Mouse (Mus musculus): ENCODE data around the gene Cebpa. TPM values are rescaled to one million over a fixed set of nuclear protein-coding genes. Genes with fewer than 3 reads are reported as not detected.

Gene Cebpa
- 39.2 and 105 TPM in 2 replicates for polyA plus RNA-seq (2012; rRNA removed)

DNA sequence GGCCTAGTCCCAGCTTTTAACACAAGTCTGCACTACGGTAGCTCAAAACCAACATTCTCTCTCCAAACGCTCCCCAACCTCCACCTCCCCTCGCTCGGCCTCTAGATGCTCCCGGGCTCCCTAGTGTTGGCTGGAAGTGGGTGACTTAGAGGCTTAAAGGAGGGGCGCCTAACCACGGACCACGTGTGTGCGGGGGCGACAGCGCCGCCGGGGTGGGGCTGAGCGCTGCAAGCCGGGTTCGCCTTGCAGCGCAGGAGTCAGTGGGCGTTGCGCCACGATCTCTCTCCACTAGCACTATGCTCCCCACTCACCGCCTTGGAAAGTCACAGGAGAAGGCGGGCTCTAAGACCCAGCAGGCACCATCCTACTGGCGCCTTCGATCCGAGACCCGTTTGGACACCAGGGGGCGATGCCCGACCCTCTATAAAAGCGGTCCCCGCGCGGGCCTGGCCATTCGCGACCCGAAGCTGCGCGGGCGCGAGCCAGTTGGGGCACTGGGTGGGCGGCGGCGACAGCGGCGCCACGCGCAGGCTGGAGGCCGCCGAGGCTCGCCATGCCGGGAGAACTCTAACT, at the start of gene Cebpa:
Cebpa (plus strand) TSS at position 453 of the 573 bp plus-strand sequence.
- peaks cover 15% of the 10 kb centered on the region for H3K4me1 ChIP-seq (ENCODE audit: control insufficient read depth, insufficient read depth, insufficient read length, low read length)
- H3K27ac ChIP-seq (ENCODE audit: insufficient read depth, low read depth, low read length) = peak within 1 kb of the TSS; percentile 99
- under 1% methylated on average over 50 of the region's 50 CpGs for WGBS
- H3K27me3 ChIP-seq (ENCODE audit: control insufficient read depth, insufficient read depth, low read length) = no peaks in the 10 kb centered on the region
- peak; percentile 87 for TF ChIP-seq CTCF (IDR thresholded peaks at IDR 0.05; ENCODE audit: extremely low read depth, insufficient read length, insufficient replicate concordance, low read depth, low read length)
- peak; percentile 99 for TF ChIP-seq POLR2A (IDR thresholded peaks at IDR 0.05; ENCODE audit: low read depth, low read length)
- H3K36me3 ChIP-seq (ENCODE audit: control insufficient read depth, insufficient read depth, low read length) = no peaks in the 10 kb centered on the region
- peak within 1 kb of the TSS; percentile 92 for H3K4me3 ChIP-seq (ENCODE audit: low read depth, low read length)

DNA sequence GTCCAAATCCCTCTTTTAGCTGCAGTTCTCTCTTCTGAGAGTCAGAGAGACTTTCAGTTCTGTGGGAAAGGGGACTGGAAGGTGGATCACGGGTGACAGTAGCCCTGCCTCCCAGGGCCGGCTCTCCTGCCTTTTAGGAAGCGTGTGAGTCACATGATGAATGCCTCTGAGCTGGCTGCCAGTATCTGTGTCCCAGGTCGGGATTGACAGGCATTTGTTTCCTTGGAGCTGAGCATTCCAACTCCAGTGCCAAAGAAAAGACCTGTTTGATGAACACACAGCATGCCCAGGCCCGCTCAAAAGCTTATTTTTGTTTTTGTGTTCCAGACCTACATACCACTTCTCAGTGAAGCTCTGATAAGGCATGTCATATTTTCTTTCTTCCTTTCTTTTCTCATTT, 42.4 kb upstream of the Cebpa start:
- Histone ChIP-seq H3K4me3 (ENCODE audit: low read depth, low read length) (no peak overlapping the region), H3K27me3 (ENCODE audit: control insufficient read depth, insufficient read depth, low read length) (no peaks in the 10 kb centered on the region), H3K27ac (ENCODE audit: insufficient read depth, low read depth, low read length) (no peak overlapping the region), H3K36me3 (ENCODE audit: control insufficient read depth, insufficient read depth, low read length) (no peaks in the 10 kb centered on the region), H3K4me1 (ENCODE audit: control insufficient read depth, insufficient read depth, insufficient read length, low read length) (peaks cover 4% of the 10 kb centered on the region; the same call in 1 of the 2 replicates)
- no peak for TF ChIP-seq CTCF (IDR thresholded peaks at IDR 0.05; ENCODE audit: extremely low read depth, insufficient read length, insufficient replicate concordance, low read depth, low read length)
- TF ChIP-seq POLR2A (IDR thresholded peaks at IDR 0.05; ENCODE audit: low read depth, low read length) = no peak
- WGBS = 63% methylated on average over 5 of the region's 5 CpGs

DNA sequence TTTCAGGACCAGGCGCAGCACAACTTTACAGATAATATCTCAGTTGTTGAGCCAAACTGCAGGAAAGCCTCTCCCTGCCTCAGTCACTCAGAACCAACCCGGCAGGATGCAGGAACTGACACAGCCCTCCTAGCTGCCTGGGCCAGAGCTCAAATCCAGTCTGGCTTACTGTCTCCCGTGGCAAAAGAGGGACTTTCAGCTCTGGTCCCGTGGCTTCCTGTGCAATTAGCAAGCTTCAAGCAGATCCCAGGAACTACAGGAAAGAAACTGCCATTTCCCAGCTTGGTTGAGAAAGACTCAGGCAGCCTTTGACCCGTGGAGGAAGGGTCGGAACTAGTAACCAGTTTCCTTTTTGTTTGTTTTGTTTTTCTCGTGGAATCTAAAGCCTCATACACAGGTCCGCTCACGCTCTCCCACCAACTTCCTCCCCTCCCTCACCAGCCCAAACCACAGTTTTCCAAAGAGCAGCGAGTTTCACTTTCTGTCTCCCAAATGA, 38.2 kb upstream of the Cebpa start:
- no peaks in the 10 kb centered on the region for H3K36me3 ChIP-seq (ENCODE audit: control insufficient read depth, insufficient read depth, low read length)
- WGBS = 3% methylated on average over 10 of the region's 10 CpGs
- H3K27ac ChIP-seq (ENCODE audit: insufficient read depth, low read depth, low read length) = peak overlapping the region; percentile 90
- TF ChIP-seq POLR2A (IDR thresholded peaks at IDR 0.05; ENCODE audit: low read depth, low read length) (peak; percentile 46; the same call in 1 of the 2 replicates), CTCF (IDR thresholded peaks at IDR 0.05; ENCODE audit: extremely low read depth, insufficient read length, insufficient replicate concordance, low read depth, low read length) (no peak)
- peaks cover 8% of the 10 kb centered on the region; the same call in 1 of the 2 replicates for H3K4me1 ChIP-seq (ENCODE audit: control insufficient read depth, insufficient read depth, insufficient read length, low read length)
- H3K27me3 ChIP-seq (ENCODE audit: control insufficient read depth, insufficient read depth, low read length) = no peaks in the 10 kb centered on the region
- H3K4me3 ChIP-seq (ENCODE audit: low read depth, low read length) = peak overlapping the region; percentile 51

DNA sequence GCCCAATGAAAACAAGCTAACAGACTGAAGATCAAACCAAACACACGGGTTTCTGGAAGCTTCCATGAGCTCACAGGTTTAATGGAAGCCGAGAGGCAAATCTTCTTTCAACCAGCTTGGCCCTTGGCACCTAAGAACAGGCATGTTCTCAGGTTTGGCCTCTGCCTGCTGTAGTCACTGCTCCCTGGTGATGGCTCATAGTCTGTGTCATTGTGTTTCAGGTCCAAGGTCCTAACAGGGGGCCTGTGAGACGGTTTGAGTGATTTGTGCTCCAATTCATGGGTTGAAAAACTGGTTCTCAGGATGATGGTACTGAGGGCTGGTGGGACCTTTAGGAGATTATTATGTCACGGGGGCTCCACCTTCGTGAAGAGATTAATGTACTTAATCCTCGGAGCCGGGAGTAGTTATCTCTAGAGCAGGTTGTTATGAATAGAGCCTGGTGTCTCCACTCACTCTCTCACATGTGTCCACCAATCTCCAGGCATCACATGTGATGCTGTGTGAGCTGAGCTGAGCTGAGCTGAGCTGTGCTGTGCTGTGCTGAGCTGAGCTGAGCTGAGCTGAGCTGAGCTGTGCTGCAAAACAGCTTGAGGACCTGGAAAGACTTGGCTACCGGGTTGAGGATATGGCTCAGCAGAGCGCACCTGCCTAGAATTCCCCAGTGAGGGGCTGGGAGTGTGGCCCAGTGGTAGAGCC, 37.5 kb upstream of the Cebpa start:
- H3K4me1 ChIP-seq (ENCODE audit: control insufficient read depth, insufficient read depth, insufficient read length, low read length) = peaks cover 9% of the 10 kb centered on the region; the same call in 1 of the 2 replicates
- 40% methylated on average over 9 of the region's 9 CpGs for WGBS
- no peak overlapping the region for H3K4me3 ChIP-seq (ENCODE audit: low read depth, low read length)
- H3K27ac ChIP-seq (ENCODE audit: insufficient read depth, low read depth, low read length) = peak overlapping the region; percentile 90
- no peak for TF ChIP-seq CTCF (IDR thresholded peaks at IDR 0.05; ENCODE audit: extremely low read depth, insufficient read length, insufficient replicate concordance, low read depth, low read length)
- TF ChIP-seq POLR2A (IDR thresholded peaks at IDR 0.05; ENCODE audit: low read depth, low read length) = no peak
- no peaks in the 10 kb centered on the region for H3K36me3 ChIP-seq (ENCODE audit: control insufficient read depth, insufficient read depth, low read length)
- no peaks in the 10 kb centered on the region for H3K27me3 ChIP-seq (ENCODE audit: control insufficient read depth, insufficient read depth, low read length)

DNA sequence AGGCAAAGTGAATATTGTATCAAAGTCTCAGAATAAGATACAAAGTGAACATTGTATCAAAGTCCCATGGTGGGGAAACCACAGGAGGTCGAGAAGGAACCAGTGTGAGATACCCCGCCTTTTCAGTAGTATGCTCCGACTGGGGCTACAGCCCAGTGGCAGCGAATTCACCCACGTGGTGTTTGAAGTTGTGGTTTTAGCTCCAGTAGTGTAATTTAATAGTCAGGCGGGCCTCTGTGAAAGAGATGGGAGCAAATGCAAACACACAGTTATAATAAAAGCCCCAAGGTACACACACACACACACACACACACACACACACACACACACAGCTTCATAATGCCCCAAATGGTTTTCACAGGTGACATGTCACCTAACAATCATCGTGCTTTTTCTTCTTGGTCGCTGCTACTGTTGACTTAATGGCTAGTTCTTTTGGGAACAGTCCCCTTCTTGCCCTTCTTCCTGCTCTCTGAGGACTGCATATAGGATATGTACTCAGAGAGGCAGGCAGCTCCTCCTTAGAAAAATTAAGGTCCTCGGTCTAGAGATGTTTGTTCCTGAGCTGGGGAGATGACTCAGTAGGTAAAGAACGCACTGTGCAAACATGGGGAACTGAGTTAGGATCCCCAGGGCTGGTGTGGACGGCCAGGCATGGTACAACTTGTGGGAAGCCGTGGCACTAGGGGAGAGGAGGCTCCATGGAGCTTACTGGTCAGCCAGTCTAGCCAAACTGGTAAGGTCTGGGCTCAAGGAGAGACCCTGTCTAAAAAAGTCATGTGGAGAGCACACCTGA, 34.3 kb upstream of the Cebpa start:
- H3K36me3 ChIP-seq (ENCODE audit: control insufficient read depth, insufficient read depth, low read length) = no peaks in the 10 kb centered on the region
- 61% methylated on average over 12 of the region's 12 CpGs for WGBS
- H3K27ac ChIP-seq (ENCODE audit: insufficient read depth, low read depth, low read length) = no peak overlapping the region
- peaks cover 11% of the 10 kb centered on the region; the same call in 1 of the 2 replicates for H3K4me1 ChIP-seq (ENCODE audit: control insufficient read depth, insufficient read depth, insufficient read length, low read length)
- TF ChIP-seq CTCF (IDR thresholded peaks at IDR 0.05; ENCODE audit: extremely low read depth, insufficient read length, insufficient replicate concordance, low read depth, low read length) = no peak
- no peak for TF ChIP-seq POLR2A (IDR thresholded peaks at IDR 0.05; ENCODE audit: low read depth, low read length)
- H3K27me3 ChIP-seq (ENCODE audit: control insufficient read depth, insufficient read depth, low read length) = no peaks in the 10 kb centered on the region
- no peak overlapping the region for H3K4me3 ChIP-seq (ENCODE audit: low read depth, low read length)

DNA sequence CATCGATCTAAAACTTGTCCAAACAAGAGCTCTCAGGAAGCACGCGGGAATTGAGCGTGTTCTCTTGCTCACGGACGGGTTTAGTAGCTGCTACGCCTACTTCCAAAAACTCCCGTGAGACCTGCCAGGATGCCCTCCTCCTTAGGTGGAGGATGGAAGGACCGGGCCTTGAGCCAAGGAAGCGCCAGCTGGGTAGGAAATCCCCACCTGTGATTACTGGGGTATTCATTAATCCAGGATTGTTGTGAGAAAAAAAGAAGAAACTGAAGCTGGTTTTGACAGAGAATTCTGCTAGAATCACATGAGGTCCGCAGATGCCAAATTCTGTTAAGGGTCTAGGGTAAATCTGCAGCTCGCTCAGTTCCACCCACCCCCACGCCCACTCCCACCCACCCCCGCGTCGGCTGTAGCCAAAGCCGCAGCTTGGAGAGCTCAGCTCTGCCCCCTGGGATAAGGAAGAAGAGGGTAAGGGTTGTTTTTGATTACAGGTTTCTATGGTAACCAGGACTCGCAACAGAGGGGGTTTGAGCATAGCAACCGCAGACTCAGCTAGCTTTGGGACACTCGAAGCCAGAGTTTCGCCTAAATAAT, 32.7 kb upstream of the Cebpa start:
- WGBS = 1% methylated on average over 21 of the region's 21 CpGs
- Histone ChIP-seq H3K36me3 (ENCODE audit: control insufficient read depth, insufficient read depth, low read length) (no peaks in the 10 kb centered on the region), H3K4me1 (ENCODE audit: control insufficient read depth, insufficient read depth, insufficient read length, low read length) (peaks cover 10% of the 10 kb centered on the region; the same call in 1 of the 2 replicates), H3K4me3 (ENCODE audit: low read depth, low read length) (peak overlapping the region; percentile 39), H3K27me3 (ENCODE audit: control insufficient read depth, insufficient read depth, low read length) (no peaks in the 10 kb centered on the region), H3K27ac (ENCODE audit: insufficient read depth, low read depth, low read length) (no peak overlapping the region)
- TF ChIP-seq POLR2A (IDR thresholded peaks at IDR 0.05; ENCODE audit: low read depth, low read length) = no peak
- TF ChIP-seq CTCF (IDR thresholded peaks at IDR 0.05; ENCODE audit: extremely low read depth, insufficient read length, insufficient replicate concordance, low read depth, low read length) = peak; percentile 22; the same call in 1 of the 2 replicates

All from small intestine, adult 2 months (tissue).